Mouse (Mus musculus) myocyte (in vitro differentiated cells): ENCODE measurements around the gene Tacc2.

Experiments
- CEBPB ChIP-seq: IDR thresholded peaks from 2 replicates; pipeline ENCODE4 v1.6.1; 2011; ENCODE audit warnings: mild to moderate bottlenecking, moderate library complexity; ENCODE audit not compliant: poor library complexity, insufficient read depth, severe bottlenecking
- E2F4 ChIP-seq: IDR thresholded peaks from one replicate; pipeline ENCODE4 v1.6.1; 2011; ENCODE audit warnings: mild to moderate bottlenecking, control low read depth, moderate library complexity; ENCODE audit not compliant: insufficient read depth
- MAX ChIP-seq: IDR thresholded peaks from one replicate; pipeline ENCODE4 v1.6.1; 2011; ENCODE audit warnings: low read depth, mild to moderate bottlenecking, control low read depth
- MYOG ChIP-seq, 3 experiments: IDR thresholded peaks; one replicate each; pipeline ENCODE4 v1.6.1; 2011; ENCODE audit warnings: control low read depth in 2 of 3, low read depth in 2 of 3, mild to moderate bottlenecking in 2 of 3; ENCODE audit not compliant: insufficient read length in 2 of 3, control insufficient read depth in 1 of 3, insufficient read depth in 1 of 3
- POLR2A ChIP-seq: IDR thresholded peaks from one replicate; pipeline ENCODE4 v1.6.1; 2011; ENCODE audit warnings: low read depth, mild to moderate bottlenecking, control low read depth, moderate library complexity; ENCODE audit not compliant: insufficient read length
- POLR2AphosphoS2 ChIP-seq: IDR thresholded peaks from one replicate; pipeline ENCODE4 v1.6.1; 2011; ENCODE audit warnings: low read depth, control low read depth; ENCODE audit not compliant: insufficient read length
- TCF12 ChIP-seq: IDR thresholded peaks from one replicate; pipeline ENCODE4 v1.6.1; 2011; ENCODE audit warnings: mild to moderate bottlenecking, control low read depth; ENCODE audit not compliant: poor library complexity, insufficient read depth, severe bottlenecking
- USF1 ChIP-seq: IDR thresholded peaks from one replicate; pipeline ENCODE4 v1.6.1; 2011; ENCODE audit warnings: low read depth, mild to moderate bottlenecking, control low read depth, moderate library complexity

GRCm38 (mm10) chr7:130646762-130647139, 69.5 kb downstream of the Tacc2 start:
- TF ChIP-seq POLR2A (peak; percentile 64), POLR2AphosphoS2 (peak; percentile 26), MAX (no peak), USF1 (peak; percentile 98), TCF12 (no peak), E2F4 (no peak), CEBPB (no peak), MYOG (IDR thresholded peaks at IDR 0.05; ENCODE audit: control insufficient read depth in 1 of 3, insufficient read depth in 1 of 3, insufficient read length in 2 of 3, low read depth in 2 of 3) (peak in 1 of 3 experiments; percentile 16)
